Mouse (Mus musculus) brain, embryonic 14.5 days (tissue): Measurements from ENCODE around the gene Cys1.

Experiments used
- CTCF ChIP-seq: fragments of 200-500 bp; IDR thresholded peaks from 2 replicates; pipeline ENCODE4 v1.5.1; 2012; ENCODE audit warnings: inconsistent platforms, mild to moderate bottlenecking, moderate library complexity, borderline replicate concordance; ENCODE audit not compliant: insufficient read depth, insufficient read length; ENCODE audit errors: extremely low read depth
- POLR2A ChIP-seq: fragments of 200-500 bp; IDR thresholded peaks from 2 replicates; pipeline ENCODE4 v1.6.1; 2012; ENCODE audit warnings: mild to moderate bottlenecking, inconsistent platforms, borderline replicate concordance; ENCODE audit not compliant: poor library complexity, insufficient read depth, insufficient read length, severe bottlenecking; ENCODE audit errors: extremely low read depth

- TF ChIP-seq CTCF (no peak), POLR2A (no peak)
These were observed 16.9 kb upstream of the Cys1 start for GRCm38 (mm10) chr12:24698514-24698913.
